Mouse (Mus musculus): ENCODE measurements around the gene Kndc1.

Kndc1 gene

DNA sequence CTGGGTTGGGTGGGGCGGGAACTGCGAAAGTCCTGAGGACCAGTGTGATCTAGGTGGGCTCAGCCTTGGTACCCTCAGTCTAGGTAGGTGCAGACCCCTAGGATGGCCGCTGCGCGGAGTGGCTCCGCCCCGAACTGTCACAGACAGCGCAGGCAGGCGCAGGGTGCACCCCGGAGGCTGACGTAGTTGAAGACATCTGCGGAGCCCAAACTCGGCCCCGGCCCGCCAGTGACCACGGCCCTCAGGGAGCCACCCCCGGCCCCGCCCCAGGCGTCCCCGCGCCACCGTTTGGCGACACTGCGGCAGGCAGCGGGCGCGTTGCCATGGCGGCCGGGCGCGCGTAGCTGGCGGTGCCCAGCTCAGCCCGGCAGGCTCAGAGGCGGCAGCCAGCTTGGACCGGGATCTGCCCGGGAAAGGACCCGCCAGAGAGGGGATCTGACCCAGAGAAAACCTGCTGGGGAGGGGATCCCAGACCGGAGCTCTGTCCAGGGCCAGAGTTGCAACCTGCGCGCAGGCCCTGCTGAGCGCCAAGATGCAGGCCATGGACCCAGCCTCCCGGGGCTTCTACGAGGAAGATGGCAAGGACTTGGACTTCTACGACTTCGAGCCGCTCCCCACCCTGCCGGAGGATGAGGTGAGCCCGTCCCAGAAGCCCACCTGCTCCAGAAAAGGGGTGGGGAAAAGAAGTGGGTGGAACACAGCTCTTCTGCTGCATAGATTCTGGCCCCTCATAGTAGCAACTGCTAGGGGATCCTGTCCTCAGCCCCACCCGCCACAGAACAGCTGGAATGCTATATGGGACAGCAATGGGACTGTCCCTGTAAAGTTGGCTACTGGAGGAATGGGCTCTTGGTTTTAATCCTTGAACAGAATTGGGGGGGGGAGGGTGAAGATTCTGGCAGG is at the start of gene Kndc1:
Gene Kndc1, plus strand, starts transcription at position 42 of the 903 bp plus-strand sequence.
- DNase-seq = peak; percentile 84

- DNase-seq = no peak
These were observed 49.4 kb upstream of the Kndc1 start for GRCm38 (mm10) chr7:139845101-139845500.

DNA sequence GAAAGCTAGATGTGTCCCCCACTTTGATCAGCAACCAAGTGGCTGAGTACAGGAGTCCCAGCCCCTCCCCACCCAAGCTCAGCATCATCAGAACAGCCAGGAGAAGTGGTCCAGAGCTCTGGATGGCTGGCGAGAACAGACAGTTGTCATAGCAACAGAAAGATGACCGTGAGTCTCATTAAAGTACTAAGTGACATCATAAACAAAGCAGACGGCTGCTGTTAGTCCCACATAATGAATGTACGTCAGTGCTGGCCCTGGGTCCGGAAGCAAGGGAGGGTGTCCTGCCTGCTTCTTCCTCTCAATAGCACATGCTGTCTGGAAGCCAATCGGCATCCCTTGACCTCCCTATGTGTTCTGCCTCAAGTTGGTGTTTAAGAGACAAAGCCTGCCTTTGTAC is 44.3 kb upstream of the Kndc1 start:
- no peak for DNase-seq

DNA sequence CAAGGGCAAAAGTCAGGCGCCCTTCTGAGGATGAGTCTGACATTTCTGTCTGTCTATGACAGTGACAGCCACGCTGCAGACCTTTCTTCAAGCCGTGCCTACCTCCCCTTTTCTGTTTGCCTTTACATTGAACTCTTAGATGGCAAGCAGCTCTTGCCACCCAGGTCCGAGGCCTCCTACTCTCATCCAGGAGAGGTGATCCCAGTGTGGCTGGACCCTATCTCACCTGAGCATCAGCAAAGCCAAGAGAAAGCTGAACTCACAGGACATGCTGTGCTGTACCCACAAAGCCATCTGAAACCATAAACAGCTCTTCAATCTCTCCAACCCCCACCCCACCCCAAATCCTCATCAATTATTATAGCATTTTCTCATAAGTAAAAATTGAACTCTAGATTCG is 43.8 kb upstream of the Kndc1 start:
- no peak for DNase-seq

GRCm38 (mm10) chr7:139851098-139851497 is 43.4 kb upstream of the Kndc1 start:
- no peak for DNase-seq

GRCm38 (mm10) chr7:139855261-139855660 is 39.2 kb upstream of the Kndc1 start:
- no peak for DNase-seq

DNA sequence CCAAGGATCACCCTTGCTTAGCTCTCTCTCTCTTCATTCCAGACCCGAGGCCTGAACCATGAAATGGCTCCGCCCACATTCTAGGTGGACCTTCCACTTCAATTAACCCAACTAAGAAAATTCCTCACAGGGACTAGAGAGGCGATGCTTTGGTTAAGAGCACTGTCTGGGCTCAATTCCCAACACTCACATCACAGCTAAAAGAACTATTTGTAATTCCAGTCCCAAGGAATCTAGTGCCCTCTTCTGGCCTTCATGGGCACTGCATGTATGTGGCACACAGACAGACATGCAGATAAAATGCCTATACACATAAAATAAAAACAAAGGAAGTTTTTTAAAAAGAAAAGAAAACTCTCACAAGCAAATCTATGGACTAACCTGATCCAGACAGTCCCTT is 33.1 kb upstream of the Kndc1 start:
- DNase-seq = peak; percentile 69

DNA sequence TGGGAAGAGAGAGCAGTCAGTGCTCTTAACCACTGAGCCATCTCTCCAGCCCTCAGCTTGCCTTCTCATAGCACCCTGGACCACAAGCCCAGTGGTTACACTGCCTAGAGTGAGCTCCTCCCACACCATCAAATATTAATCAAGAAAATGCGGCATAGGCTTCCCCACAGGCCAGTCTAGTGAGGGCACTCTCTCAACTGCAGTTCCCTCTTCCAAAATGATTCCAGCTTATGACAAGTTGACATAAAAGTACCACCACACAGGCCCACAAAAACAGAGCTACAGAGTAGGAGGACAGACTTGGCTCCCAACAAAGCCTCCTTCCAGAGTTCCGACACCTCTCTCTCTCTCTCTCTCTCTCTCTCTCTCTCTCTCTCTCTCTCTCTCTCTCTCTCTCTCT is 31.4 kb upstream of the Kndc1 start:
- DNase-seq = no peak

GRCm38 (mm10) chr7:139864253-139864652 is 30.2 kb upstream of the Kndc1 start:
- DNase-seq = no peak

DNA sequence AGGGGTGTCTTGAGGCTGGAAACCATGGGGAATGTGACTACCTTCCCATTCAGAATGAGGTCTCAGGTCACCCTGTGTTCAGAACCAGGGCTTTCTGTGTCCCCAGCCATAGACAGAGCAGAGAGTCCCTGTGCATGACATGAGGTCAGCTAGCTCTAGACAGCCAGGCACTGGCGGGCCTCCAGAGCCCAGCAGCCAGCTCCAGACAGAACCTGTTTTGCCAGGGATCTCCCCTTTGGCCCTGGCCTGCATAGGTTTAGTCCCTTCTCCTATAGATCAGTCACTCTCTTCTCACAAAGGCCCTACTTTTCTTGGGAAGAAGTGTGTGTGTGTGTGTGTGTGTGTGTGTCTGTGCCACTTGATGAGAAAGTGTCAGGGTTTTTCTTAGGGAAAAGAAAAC is 29.6 kb upstream of the Kndc1 start:
- DNase-seq = no peak

- DNase-seq = no peak
These were observed 23.5 kb upstream of the Kndc1 start for GRCm38 (mm10) chr7:139871014-139871413.

DNA sequence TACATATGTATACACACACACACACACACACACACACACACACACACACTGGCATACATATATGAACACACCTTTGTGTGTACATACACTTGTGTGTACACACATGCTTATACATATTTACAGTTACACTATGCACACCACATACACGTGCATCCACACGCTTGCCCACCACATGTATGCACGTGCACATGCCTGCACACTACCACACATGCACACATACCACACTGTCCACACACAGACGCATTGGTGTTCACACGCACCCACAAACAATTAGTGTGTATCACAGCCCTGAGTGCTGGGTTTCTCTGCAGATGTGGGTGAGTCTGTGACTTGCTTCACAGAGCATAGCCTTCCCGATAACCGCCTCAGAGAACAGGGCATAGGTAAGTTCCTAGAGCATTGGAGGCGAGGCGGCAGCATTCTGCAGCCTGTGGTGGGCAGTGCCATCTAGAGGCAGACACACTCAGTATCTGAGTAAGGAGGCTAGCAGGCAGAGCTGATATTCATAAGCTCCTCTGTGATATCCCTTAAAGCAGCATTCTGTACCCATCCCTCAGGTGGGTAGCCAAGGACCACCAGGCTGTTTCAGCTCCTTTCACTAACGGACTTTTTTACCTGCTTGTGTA is 17.2 kb upstream of the Kndc1 start:
- DNase-seq = peak; percentile 49

GRCm38 (mm10) chr7:139878122-139878521 is 16.4 kb upstream of the Kndc1 start:
- DNase-seq = no peak

- no peak for DNase-seq
These were observed 15.9 kb upstream of the Kndc1 start for GRCm38 (mm10) chr7:139878621-139879020.

GRCm38 (mm10) chr7:139883545-139883944 is 11.0 kb upstream of the Kndc1 start:
- no peak for DNase-seq

- no peak for DNase-seq
These were observed 2.7 kb upstream of the Kndc1 start for GRCm38 (mm10) chr7:139891779-139892178.

DNA sequence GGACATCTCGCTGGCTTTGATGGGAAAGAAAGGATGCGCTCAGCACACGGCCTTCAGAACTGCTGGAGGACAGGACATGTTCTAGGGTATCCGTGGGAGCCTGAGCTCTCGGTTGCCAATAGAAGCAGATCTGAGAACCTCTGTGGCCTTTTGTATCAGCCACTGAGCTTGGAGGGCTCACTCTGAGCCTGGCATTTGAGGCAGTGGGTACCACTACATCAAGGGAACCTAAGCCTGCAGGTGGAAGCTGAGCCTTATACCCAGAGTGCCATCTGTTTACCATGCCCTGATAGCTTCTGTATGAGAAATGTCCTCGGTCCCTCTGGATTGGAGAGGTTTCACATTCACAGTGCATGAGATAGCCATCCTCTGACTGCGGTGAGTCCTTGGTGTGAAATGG is 1.8 kb downstream of the Kndc1 start:
- no peak for DNase-seq

GRCm38 (mm10) chr7:139896796-139897195 is 2.3 kb downstream of the Kndc1 start:
- DNase-seq = no peak

DNA sequence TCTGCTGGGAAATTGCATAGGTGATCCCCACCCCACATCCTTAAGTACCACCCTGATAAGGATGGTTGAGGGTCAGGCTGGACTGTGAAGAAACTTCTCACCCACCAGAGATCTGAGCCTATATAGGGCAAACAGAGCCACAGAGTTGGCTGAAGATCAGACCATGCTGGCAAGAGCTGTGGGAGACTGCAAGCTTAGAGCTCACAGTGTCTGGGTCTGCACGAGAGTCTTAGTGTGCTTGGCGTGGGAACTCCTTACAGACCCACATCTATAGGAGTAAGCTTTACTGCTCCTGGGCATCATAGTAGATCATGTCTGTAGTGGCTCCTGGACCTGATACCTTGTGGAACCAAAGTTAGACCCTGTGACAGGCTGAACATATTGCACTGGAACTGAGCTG is 4.1 kb downstream of the Kndc1 start:
- DNase-seq = peak; percentile 54

DNA sequence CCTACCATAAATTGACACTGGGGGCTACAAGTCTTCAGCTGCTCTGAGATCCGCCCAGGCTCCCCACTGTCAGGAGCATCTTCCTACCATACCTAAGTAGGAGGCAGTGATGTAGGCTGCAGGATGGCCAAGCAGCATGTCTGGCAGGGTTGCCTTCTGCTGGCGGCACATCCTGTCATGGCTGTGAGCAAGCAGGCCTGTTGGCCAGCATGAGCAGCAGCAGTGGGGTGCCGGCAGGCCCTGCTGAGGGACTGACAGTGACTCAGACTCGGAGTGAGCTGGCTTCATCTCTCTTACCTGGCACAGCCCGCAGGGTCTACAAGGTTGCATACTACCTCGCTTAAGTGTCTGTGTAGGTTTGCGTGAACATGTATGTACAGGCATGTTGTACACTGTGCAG is 5.0 kb downstream of the Kndc1 start:
- peak; percentile 83 for DNase-seq

GRCm38 (mm10) chr7:139900456-139900855 is 6.0 kb downstream of the Kndc1 start:
- no peak for DNase-seq

DNA sequence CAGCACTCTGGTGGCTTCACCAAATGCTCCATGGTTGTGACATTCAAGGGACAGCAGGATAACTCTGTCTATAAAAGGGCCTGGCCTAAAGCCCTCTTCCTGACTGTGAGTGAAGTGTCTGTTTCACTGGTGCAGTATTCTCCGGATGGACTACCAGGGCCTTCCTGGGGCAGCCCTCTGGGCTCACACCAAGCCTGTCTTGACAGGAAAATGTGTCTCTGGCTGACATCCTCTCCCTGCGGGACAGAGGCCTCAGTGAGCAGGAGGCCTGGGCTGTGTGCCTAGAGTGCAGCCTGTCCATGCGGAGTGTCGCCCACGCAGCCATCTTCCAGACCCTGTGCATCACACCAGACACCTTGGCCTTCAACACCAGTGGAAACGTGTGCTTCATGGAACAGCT is 6.4 kb downstream of the Kndc1 start:
- DNase-seq = peak; percentile 85

DNA sequence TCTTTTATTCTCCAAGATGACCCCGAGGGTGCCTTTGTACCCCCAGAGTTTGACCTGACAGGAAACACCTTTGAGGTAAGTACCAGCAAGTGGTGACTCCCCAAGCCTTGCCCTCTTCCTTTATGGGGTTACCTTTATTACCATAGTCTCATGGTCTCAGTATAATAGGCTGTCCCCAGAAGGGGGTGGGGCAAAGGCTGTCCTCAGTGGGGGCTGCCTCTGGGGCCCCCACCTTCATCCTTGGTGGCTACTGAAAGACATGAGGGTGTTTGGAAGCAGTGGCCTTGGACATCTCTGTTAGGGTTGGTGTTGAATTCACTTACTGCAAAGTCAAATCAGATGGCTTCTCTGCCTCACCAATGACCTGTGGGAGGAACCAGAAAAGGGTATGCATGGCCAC is 7.5 kb downstream of the Kndc1 start:
- DNase-seq = no peak

DNA sequence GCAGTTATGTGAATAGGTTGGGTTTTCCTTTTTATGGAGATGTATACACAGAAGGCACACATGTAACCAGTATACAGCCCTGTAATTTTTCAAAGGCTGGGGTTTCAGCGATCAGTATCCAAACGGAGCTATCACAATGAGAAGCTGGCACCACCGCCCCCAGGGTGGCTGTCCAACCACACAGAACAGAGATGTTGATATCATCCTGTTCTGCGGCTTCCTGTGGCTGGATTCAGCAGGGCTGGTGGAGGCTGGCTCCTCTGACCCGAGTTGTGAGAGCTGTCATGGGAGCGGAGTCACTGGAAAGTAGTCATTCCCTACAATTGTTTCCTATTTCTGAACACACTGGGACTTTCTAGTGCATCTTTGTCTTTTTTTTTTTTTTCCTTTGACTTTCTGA is 10.8 kb downstream of the Kndc1 start:
- DNase-seq = no peak

- no peak for DNase-seq
These were observed 11.2 kb downstream of the Kndc1 start for GRCm38 (mm10) chr7:139905661-139906060.
